Mouse (Mus musculus): ENCODE data around the gene Olfr1333.
"Not testable (repeated sequence)": the region's sequence is repeated elsewhere in the genome, so short reads cannot be mapped to it uniquely, and the experiment has no call there.

The Olfr1333 gene

GRCm38 (mm10) chr4:118836179-118836578, at the start of gene Olfr1333:
Gene Olfr1333, minus strand, starts transcription at chr4:118836279.
- DNase-seq (ENCODE audit: low spot score), result no peak

- DNase-seq (ENCODE audit: low spot score), result no peak
Measured at GRCm38 (mm10) chr4:118867566-118867965, 31.5 kb upstream of the Olfr1333 start.

DNA sequence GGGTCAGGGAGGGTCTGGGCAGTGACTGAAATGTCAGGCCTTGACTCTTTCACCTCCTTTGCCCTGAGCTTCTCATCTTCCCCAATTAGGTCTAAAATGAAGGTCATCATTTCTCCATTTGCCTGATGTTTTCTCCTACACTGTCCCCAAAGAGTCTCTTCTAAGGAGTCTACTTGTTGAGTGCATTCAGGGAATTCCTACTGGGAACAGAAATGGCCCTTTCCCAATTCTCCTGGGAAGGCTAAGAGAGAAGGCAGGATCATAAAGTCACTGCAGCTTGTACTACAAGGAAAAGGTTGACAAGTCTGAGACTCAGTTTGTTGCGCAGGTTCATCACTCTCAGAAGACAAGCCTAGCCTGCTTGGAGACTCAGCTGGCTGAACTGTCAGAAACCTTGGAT, 28.3 kb upstream of the Olfr1333 start, which contains the start of gene Olfr1331:
TSS of gene Olfr1331 (plus strand) at position 301 of the 400 bp plus-strand sequence.
- no peak for DNase-seq (ENCODE audit: low spot score)

GRCm38 (mm10) chr4:118862704-118863103, 26.6 kb upstream of the Olfr1333 start:
- no peak for DNase-seq (ENCODE audit: low spot score)

DNA sequence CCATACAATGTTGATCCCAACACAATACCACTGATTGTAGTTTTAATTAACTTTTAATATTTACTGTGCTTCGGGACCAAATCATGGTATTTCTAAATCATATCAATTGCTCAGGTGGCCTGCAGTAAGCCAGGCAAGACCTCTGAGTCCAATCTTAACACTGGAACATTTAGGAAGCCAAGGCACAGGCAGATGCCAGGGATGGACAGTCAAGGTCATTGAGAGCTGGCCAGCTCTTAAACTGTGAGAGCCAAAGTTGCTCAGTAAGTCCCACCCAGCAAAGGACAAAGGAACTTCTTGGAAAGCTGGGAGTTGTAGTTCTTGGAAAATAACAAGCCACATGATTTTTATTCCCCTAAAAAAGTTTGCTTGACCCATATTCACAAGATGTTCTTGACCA, 25.7 kb upstream of the Olfr1333 start:
- DNase-seq (ENCODE audit: low spot score), result no peak

DNA sequence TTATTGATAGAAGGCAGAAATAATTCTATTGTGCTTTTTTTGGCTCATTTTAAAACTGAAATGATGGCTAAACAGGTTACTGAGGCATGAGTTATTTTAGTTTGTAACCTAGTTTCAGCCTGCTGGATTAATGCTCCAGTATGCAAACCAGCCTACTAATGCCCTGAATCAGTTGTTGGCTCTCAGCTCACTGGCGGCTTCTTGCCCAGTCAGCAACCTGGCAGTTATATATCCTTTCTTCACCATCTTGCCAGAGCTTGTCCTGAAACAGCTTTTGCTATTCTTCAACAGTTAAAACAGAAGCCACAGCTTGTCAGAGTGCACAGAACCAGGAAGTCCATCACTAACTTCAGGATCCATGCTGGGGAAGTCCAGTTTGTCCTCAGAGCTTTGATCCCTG, 17.2 kb downstream of the Olfr1333 start:
- DNase-seq (ENCODE audit: low spot score), result no peak

GRCm38 (mm10) chr4:118809844-118810243, 26.2 kb downstream of the Olfr1333 start, which contains the start of gene Olfr1335:
Gene Olfr1335, minus strand, starts transcription at chr4:118809944.
- no peak for DNase-seq (ENCODE audit: low spot score)

DNA sequence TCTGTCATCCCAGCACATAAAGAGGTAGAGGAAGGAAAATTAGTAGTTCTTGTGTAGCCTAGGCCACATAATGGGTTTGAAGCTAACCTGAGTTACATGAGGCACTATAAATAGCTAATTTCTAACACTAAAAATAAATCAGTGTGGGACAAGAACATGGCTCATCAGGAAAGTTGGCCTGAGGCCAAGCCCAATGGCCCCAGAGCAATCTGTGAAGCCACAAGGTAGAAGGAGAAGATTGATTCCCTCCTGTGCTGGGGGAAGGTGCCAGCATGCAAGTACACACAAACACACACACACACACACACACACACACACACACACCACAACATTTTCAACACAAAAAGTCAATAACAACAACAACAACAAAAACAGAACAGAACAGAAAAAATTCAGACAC, 43.3 kb downstream of the Olfr1333 start:
- not testable (repeated sequence) for DNase-seq (ENCODE audit: low spot score)

DNA sequence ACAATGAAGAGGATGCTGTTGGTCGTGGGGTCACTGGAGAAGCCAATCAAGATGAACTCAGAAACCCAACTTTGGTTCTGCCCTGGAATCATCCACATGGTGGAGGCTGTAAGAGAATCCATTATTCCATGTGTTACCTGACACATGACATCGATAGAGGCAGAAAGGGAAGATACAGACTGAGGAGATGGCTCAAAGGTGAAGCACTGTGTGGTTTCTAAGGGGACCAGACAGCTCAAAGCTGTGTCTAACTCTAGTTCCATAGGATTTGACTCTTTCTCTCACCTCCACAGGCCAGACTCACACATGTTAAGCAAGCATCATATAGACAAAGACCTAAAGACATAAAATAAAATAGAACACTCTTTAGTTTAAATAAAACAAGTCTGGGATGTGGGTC, 53.6 kb downstream of the Olfr1333 start, which contains the start of gene Olfr1337:
TSS of gene Olfr1337 (minus strand) at position 101 of the 400 bp plus-strand sequence.
- DNase-seq (ENCODE audit: low spot score), result no peak
